Mouse (Mus musculus): ENCODE measurements around the gene H2-Aa.

- TF ChIP-seq CTCF (IDR thresholded peaks at IDR 0.05; ENCODE audit: insufficient read depth, low read depth, low read length) (no peak), POLR2A (IDR thresholded peaks at IDR 0.05; ENCODE audit: insufficient read depth, low read depth, low read length) (no peak)
Observed at GRCm38 (mm10) chr17:34315512-34315911, 27.9 kb upstream of the H2-Aa start.

Measured in olfactory bulb, adult 2 months (tissue).